Mouse (Mus musculus) neural tube, embryonic 13.5 days (tissue): Measurements from ENCODE around the gene Sparc. TPM values are rescaled to one million over a fixed set of nuclear protein-coding genes. Genes with fewer than 3 reads are reported as not detected.

Source experiments
- ATAC-seq: fragments of 200-750 bp; cut with Nextera tagmentation; 2 replicates; pipeline ENCODE4 v1.8.0; 2017; ENCODE audit warnings: low read depth, mild to moderate bottlenecking, moderate TSS enrichment, moderate library complexity
- H3K27ac ChIP-seq: fragments of 300-500 bp; sonication (generic); replicated peaks from 2 replicates; pipeline ENCODE4 v1.5.1; 2015; ENCODE audit warnings: moderate library complexity, mild to moderate bottlenecking, inconsistent platforms
- H3K27me3 ChIP-seq: fragments of 300-500 bp; sonication (generic); 2 replicates; pipeline ENCODE4 v1.6.1; 2015; ENCODE audit warnings: mild to moderate bottlenecking, inconsistent platforms
- H3K36me3 ChIP-seq: fragments of 300-500 bp; sonication (generic); 2 replicates; pipeline ENCODE4 v1.6.1; 2015; ENCODE audit warnings: mild to moderate bottlenecking, inconsistent platforms
- H3K4me1 ChIP-seq: fragments of 300-500 bp; sonication (generic); replicated peaks from 2 replicates; pipeline ENCODE4 v1.6.1; 2015; ENCODE audit warnings: inconsistent platforms
- H3K4me2 ChIP-seq: fragments of 300-500 bp; sonication (generic); 2 replicates; pipeline ENCODE4 v1.6.1; 2015; ENCODE audit warnings: inconsistent platforms, mild to moderate bottlenecking, moderate library complexity
- H3K4me3 ChIP-seq: fragments of 300-500 bp; sonication (generic); 2 replicates; pipeline ENCODE4 v1.5.1; 2015; ENCODE audit warnings: mild to moderate bottlenecking, inconsistent platforms
- H3K9ac ChIP-seq: fragments of 300-500 bp; sonication (generic); 2 replicates; pipeline ENCODE4 v1.6.1; 2015; ENCODE audit warnings: moderate library complexity, mild to moderate bottlenecking, inconsistent platforms
- H3K9me3 ChIP-seq: fragments of 300-500 bp; sonication (generic); 2 replicates; pipeline ENCODE4 v1.6.1; 2016; ENCODE audit warnings: inconsistent platforms
- WGBS: fragments of 180-500 bp; shearing (Covaris S2); methylation state at CpG from one replicate; pipeline ENCODE4 v1.1.7; 2015; 5-methylcytosine and 5-hydroxymethylcytosine counted together
- polyA plus RNA-seq: library from polyadenylated mRNA; unstranded; fragments of >200 nt; fragmentation: Nextera tagmentation; extraction: Ambion mirVana; gene quantifications from 2 replicates; pipeline ENCODE4 v1.2.1, GENCODE M21; 2015

Sparc gene
- polyA plus RNA-seq, 1 experiment from 2014 or later, result 730 TPM

GRCm38 (mm10) chr11:55373373-55373772 lies 49.6 kb downstream of the Sparc start:
- Histone ChIP-seq H3K27me3 (no peaks in the 10 kb centered on the region), H3K9me3 (no peaks in the 10 kb centered on the region), H3K4me3 (no peak overlapping the region), H3K36me3 (no peaks in the 10 kb centered on the region), H3K4me1 (no peaks in the 10 kb centered on the region; the same call in 1 of the 2 replicates), H3K27ac (no peak overlapping the region), H3K9ac (no peak overlapping the region), H3K4me2 (no peak overlapping the region)
- no peak for ATAC-seq
- WGBS, result 88% methylated on average over 12 of the region's 12 CpGs

- Histone ChIP-seq H3K27ac (no peak overlapping the region), H3K4me3 (no peak overlapping the region), H3K4me2 (no peak overlapping the region), H3K9me3 (no peaks in the 10 kb centered on the region), H3K27me3 (no peaks in the 10 kb centered on the region), H3K36me3 (no peaks in the 10 kb centered on the region), H3K9ac (no peak overlapping the region), H3K4me1 (no peaks in the 10 kb centered on the region; the same call in 1 of the 2 replicates)
- WGBS, result 41% methylated on average over 6 of the region's 6 CpGs
- no peak for ATAC-seq
Measured at GRCm38 (mm10) chr11:55372001-55372400, 51.0 kb downstream of the Sparc start.

GRCm38 (mm10) chr11:55369093-55369471 lies 53.9 kb downstream of the Sparc start:
- H3K4me2 ChIP-seq, result no peak overlapping the region
- H3K27me3 ChIP-seq, result no peaks in the 10 kb centered on the region
- ATAC-seq, result no peak
- WGBS, result 65% methylated on average over 6 of the region's 6 CpGs
- no peaks in the 10 kb centered on the region for H3K9me3 ChIP-seq
- no peaks in the 10 kb centered on the region for H3K36me3 ChIP-seq
- no peak overlapping the region for H3K9ac ChIP-seq
- no peak overlapping the region for H3K4me3 ChIP-seq
- no peak overlapping the region for H3K27ac ChIP-seq
- H3K4me1 ChIP-seq, result no peaks in the 10 kb centered on the region; the same call in 1 of the 2 replicates

- H3K4me3 ChIP-seq, result no peak overlapping the region
- WGBS, result 73% methylated on average over 4 of the region's 4 CpGs
- ATAC-seq, result no peak
- no peak overlapping the region for H3K27ac ChIP-seq
- no peak overlapping the region for H3K4me2 ChIP-seq
- H3K4me1 ChIP-seq, result no peaks in the 10 kb centered on the region; the same call in 1 of the 2 replicates
- no peak overlapping the region for H3K9ac ChIP-seq
- H3K9me3 ChIP-seq, result no peaks in the 10 kb centered on the region
- H3K27me3 ChIP-seq, result no peaks in the 10 kb centered on the region
- H3K36me3 ChIP-seq, result no peaks in the 10 kb centered on the region
Measured at GRCm38 (mm10) chr11:55368388-55369092, 54.4 kb downstream of the Sparc start.

- ATAC-seq, result no peak
- Histone ChIP-seq H3K9me3 (no peaks in the 10 kb centered on the region), H3K4me1 (no peaks in the 10 kb centered on the region; the same call in 1 of the 2 replicates), H3K27me3 (no peaks in the 10 kb centered on the region), H3K4me2 (no peak overlapping the region), H3K9ac (no peak overlapping the region), H3K27ac (no peak overlapping the region), H3K36me3 (no peaks in the 10 kb centered on the region), H3K4me3 (no peak overlapping the region)
- 79% methylated on average over 10 of the region's 10 CpGs for WGBS
Measured at GRCm38 (mm10) chr11:55367783-55368182, 55.2 kb downstream of the Sparc start.

- no peaks in the 10 kb centered on the region for H3K9me3 ChIP-seq
- no peak for ATAC-seq
- no peak overlapping the region for H3K4me3 ChIP-seq
- H3K36me3 ChIP-seq, result no peaks in the 10 kb centered on the region
- WGBS, result 83% methylated on average over 5 of the region's 5 CpGs
- H3K9ac ChIP-seq, result no peak overlapping the region
- no peaks in the 10 kb centered on the region for H3K27me3 ChIP-seq
- H3K4me1 ChIP-seq, result no peaks in the 10 kb centered on the region
- H3K4me2 ChIP-seq, result no peak overlapping the region
- no peak overlapping the region for H3K27ac ChIP-seq
Measured at GRCm38 (mm10) chr11:55365840-55366239, 57.1 kb downstream of the Sparc start.

GRCm38 (mm10) chr11:55365242-55365641 lies 57.7 kb downstream of the Sparc start:
- no peaks in the 10 kb centered on the region for H3K9me3 ChIP-seq
- H3K9ac ChIP-seq, result no peak overlapping the region
- no peak overlapping the region for H3K4me3 ChIP-seq
- H3K4me1 ChIP-seq, result no peaks in the 10 kb centered on the region
- no peaks in the 10 kb centered on the region for H3K27me3 ChIP-seq
- no peak for ATAC-seq
- no peaks in the 10 kb centered on the region for H3K36me3 ChIP-seq
- 54% methylated on average over 4 of the region's 4 CpGs for WGBS
- no peak overlapping the region for H3K4me2 ChIP-seq
- no peak overlapping the region for H3K27ac ChIP-seq

- Histone ChIP-seq H3K4me2 (no peak overlapping the region), H3K4me1 (no peaks in the 10 kb centered on the region), H3K9me3 (no peaks in the 10 kb centered on the region), H3K9ac (no peak overlapping the region), H3K27me3 (no peaks in the 10 kb centered on the region), H3K4me3 (no peak overlapping the region), H3K27ac (no peak overlapping the region), H3K36me3 (no peaks in the 10 kb centered on the region)
- ATAC-seq, result no peak
- 91% methylated on average over 3 of the region's 3 CpGs for WGBS
Measured at GRCm38 (mm10) chr11:55364662-55365061, 58.3 kb downstream of the Sparc start.

GRCm38 (mm10) chr11:55358094-55358783 lies 64.7 kb downstream of the Sparc start:
- H3K9me3 ChIP-seq, result no peaks in the 10 kb centered on the region
- no peak overlapping the region for H3K4me2 ChIP-seq
- WGBS, result 83% methylated on average over 15 of the region's 15 CpGs
- H3K9ac ChIP-seq, result no peak overlapping the region
- no peaks in the 10 kb centered on the region for H3K4me1 ChIP-seq
- H3K27me3 ChIP-seq, result no peaks in the 10 kb centered on the region
- H3K36me3 ChIP-seq, result no peaks in the 10 kb centered on the region
- ATAC-seq, result no peak
- no peak overlapping the region for H3K27ac ChIP-seq
- no peak overlapping the region for H3K4me3 ChIP-seq

- no peak for ATAC-seq
- Histone ChIP-seq H3K4me3 (no peak overlapping the region), H3K27ac (no peak overlapping the region), H3K9me3 (no peaks in the 10 kb centered on the region), H3K36me3 (no peaks in the 10 kb centered on the region), H3K9ac (no peak overlapping the region), H3K4me1 (no peaks in the 10 kb centered on the region), H3K27me3 (no peaks in the 10 kb centered on the region), H3K4me2 (no peak overlapping the region)
- 87% methylated on average over 2 of the region's 2 CpGs for WGBS
Measured at GRCm38 (mm10) chr11:55356846-55357245, 66.1 kb downstream of the Sparc start.
